Mouse (Mus musculus): ENCODE measurements around the gene Ak7.

- no peak for TF ChIP-seq USF1 (IDR thresholded peaks at IDR 0.05; ENCODE audit: low read depth)
- TF ChIP-seq MAX (IDR thresholded peaks at IDR 0.05; ENCODE audit: low read depth) = no peak
- no peak for TF ChIP-seq POLR2A (IDR thresholded peaks at IDR 0.05; ENCODE audit: insufficient read length, low read depth)
- no peak for TF ChIP-seq MYOG (IDR thresholded peaks at IDR 0.05; ENCODE audit: control insufficient read depth in 1 of 3, insufficient read depth in 1 of 3, insufficient read length in 2 of 3, low read depth in 2 of 3)
- TF ChIP-seq MYOD1 (IDR thresholded peaks at IDR 0.05; ENCODE audit: control insufficient read depth in 1 of 3, insufficient read length in 2 of 3, low read depth in 2 of 3) = no peak
- no peak for TF ChIP-seq CEBPB (IDR thresholded peaks at IDR 0.05; ENCODE audit: insufficient read depth, poor library complexity, severe bottlenecking)
- no peak for TF ChIP-seq TCF12 (IDR thresholded peaks at IDR 0.05; ENCODE audit: insufficient read depth, poor library complexity, severe bottlenecking)
- no peak for TF ChIP-seq E2F4 (IDR thresholded peaks at IDR 0.05; ENCODE audit: insufficient read depth)
- no peak for TF ChIP-seq TCF3 (IDR thresholded peaks at IDR 0.05; ENCODE audit: insufficient read length, low read depth)
- TF ChIP-seq POLR2AphosphoS2 (IDR thresholded peaks at IDR 0.05; ENCODE audit: insufficient read length, low read depth) = no peak
- no peak for TF ChIP-seq REST (IDR thresholded peaks at IDR 0.05; ENCODE audit: insufficient read depth, insufficient read length)
Observed at GRCm38 (mm10) chr12:105798001-105798400, 92.2 kb downstream of the Ak7 start.

Data from myocyte (in vitro differentiated cells).